Mouse (Mus musculus) urinary bladder, postnatal 0 days (tissue): ENCODE measurements around the gene Serhl. TPM values are rescaled to one million over a fixed set of nuclear protein-coding genes. Genes with fewer than 3 reads are reported as not detected.

Experiments
- polyA plus RNA-seq: library from polyadenylated mRNA; unstranded; fragments of >200 nt; fragmentation: Nextera tagmentation; extraction: Ambion mirVana; gene quantifications from 2 replicates; pipeline ENCODE4 v1.2.1, GENCODE M21; 2015

Serhl gene
- polyA plus RNA-seq = 47.1 and 51.8 TPM in 2 replicates

DNA sequence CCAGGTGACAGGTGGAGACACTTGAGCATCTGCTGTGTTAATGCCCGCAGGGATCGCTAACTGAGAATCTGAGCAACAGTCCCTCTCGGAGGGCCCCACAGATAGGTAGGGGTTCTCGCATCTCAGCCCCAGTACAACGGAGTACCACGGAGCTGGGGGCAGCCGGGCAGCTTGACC, at the start of gene Serhl:
Gene Serhl, plus strand, starts transcription at position 78 of the 177 bp plus-strand sequence.

DNA sequence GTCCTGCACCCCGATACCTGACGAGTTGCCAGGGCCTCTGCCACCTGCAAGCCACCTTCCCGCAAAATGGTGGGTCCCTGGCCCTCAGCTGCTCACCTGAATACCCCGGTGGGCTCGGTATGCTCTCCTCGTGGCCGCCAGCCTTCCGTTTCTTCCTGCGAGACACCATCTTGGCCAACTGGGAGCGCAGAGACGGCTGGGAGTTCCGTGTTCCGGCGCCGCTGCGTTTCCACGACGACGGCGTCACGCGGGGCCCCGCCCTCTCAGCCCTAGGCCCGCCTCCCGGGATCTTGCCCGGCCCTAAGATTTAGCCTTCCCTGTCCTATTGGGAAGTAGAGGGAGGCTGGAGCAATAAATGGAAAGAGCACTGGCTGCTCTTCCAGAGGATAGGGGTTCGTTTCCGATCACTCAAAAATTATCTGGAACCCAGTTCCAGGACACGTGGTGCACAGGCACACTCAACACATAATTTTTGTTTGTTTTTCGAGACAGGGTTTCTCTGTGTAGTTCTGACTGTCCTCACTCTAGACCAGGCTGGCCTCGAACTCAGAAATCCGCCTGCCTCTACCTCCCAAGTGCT, 33.4 kb downstream of the Serhl start, which contains the start of gene Rrp7a:
Gene Rrp7a, minus strand, starts transcription at position 236 of the 580 bp plus-strand sequence.

DNA sequence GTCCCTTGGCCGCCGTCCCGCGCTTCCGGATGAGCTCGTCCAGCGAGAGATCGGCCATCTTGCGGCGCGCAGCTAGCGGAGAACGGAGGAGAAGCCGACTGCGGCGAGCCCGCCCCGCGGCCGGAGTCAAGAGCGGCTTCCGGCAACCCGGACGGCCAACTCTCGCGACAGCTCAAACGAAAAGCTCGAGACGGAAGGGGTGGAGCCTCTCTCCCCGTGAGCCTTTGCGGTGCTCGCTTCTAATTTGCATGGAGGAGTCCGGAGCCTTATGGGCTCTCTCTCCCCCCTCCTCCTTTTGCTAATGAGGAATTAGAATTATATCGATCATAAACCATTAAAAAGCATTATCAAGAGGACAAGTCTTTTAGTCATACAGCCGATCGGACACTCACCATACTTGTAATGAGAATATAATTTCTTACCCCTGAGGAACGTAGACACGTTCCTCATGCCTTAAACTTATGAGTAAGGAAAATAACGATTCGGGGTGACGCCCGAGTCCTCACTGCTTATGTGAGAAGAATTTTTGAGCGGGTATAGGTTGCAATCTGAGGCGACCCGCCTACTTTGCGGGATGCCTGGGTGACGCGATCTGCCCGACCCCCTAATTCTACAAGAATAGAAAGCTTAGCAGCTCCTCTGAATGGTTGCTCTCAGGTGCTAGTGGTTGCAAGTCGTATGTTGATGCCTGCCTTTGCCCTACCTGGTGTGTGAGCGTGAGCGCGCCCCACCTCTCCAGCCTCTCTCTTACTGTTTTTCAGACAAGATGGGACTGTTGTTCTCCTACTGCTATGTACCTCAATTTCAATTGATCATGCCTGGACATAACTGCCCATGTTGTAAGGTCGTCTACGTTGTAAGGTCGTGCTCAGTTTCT, 60.1 kb downstream of the Serhl start, which contains the start of gene Poldip3:
Gene Poldip3, minus strand, starts transcription at position 189 of the 877 bp plus-strand sequence.

Other genes starting within 250 kb of the Serhl start
- gene Tcf20, start 101.6 kb upstream of the Serhl start, polyA plus RNA-seq = 4.4 and 4.9 TPM in 2 replicates
- gene Nfam1, start 56.2 kb upstream of the Serhl start, polyA plus RNA-seq = 2.4 and 9.2 TPM in 2 replicates
- gene Rrp7a, start 33.3 kb downstream of the Serhl start, polyA plus RNA-seq = 36.8 and 47.8 TPM in 2 replicates
- 60.1 and 61.5 TPM in 2 replicates for gene Poldip3, start 59.9 kb downstream of the Serhl start, polyA plus RNA-seq
- gene Cyb5r3, start 83.1 kb downstream of the Serhl start, polyA plus RNA-seq = 212 and 225 TPM in 2 replicates
- gene A4galt, start 162.3 kb downstream of the Serhl start, polyA plus RNA-seq = 35.2 and 35.9 TPM in 2 replicates